Mouse (Mus musculus): Measurements from ENCODE around the gene Olfr31.

Gene Olfr31

DNA sequence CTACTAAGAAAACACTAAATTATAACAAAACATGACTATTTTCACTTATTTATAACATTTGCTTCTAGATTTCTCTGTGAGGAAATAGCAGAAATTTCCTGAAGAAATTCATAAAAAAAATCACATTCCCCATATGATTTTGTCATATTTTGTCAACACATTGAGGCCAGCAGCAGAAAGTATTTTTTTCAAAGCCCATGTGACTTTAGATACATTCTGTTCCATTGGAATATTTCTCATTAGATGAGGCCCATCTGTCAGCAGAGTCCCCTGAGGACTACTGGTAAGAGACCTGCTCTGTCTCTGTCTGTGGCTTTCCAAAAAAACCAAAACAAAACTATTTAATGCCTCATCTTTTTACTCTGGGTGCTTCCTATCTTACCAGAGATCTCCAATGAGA, at the start of gene Olfr31:
Gene Olfr31 (plus strand): TSS at position 301 of the 400 bp plus-strand sequence.
- in situ Hi-C loops (cut with MboI, MseI) = no loop called here

DNA sequence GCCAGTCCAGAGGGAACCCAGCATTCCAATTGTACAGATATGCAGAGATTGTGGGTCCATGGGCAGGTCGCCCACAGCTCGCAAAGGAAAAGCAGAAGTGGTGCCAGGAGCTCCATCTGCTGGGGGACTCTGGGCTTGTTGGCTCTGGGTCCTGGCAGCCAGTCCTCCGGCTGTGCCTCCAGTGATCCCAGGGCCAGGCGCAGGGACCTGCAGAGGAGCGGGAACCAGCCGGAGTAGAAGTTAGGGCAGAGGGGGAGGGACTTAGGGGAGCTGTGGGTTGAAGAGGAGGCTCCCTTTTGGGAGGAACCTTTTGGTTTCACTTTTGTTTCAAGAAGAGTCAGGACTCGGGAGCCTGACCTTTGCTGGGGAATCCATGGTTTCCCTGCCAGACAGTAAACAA, 28.2 kb upstream of the Olfr31 start:
- in situ Hi-C loops (cut with MboI, MseI) = no loop called here

DNA sequence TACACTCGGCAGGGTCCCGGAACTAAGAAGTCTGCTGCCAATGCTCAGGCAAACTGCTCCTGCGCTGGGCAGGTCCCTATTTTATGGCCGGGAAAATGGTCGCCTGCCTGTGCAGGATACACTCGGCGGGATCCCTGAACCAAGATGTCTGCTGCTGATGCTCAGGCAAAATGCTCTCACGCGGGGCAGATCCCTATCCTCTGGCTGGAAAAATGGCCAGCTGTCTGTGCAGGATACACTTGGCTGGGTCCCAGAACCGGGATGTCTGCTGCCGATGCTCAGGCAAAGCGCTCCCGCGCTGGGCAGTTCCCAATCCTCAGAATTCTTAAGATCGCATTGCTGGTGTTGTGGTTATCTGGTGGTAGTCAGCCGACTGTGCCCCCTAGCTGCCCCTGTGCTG, 13.7 kb upstream of the Olfr31 start:
- in situ Hi-C loops (cut with MboI, MseI) = no loop called here

DNA sequence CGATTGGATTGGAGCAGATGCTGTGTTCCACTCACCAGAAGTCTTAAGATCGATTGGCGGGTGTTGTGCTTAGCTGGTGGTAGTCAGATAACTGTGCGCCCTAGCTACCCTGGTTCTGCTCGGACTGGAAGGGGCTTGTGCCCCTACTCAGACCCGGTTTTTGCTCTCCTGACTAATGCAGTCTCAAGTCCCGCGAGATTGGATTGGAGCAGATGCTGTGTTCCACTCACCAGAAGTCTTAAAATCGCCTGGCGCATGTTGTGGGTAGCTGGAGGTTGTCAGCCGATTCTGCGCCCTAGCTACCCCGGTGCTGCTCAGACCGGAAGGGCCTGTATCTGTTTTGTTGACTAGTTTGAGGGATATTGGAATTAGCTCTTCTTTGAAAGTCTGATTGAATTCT, 13.2 kb upstream of the Olfr31 start:
- in situ Hi-C loops (cut with MboI, MseI) = no loop called here

GRCm38 (mm10) chr14:14345113-14345871, 22.7 kb downstream of the Olfr31 start:
- in situ Hi-C loops (cut with MboI, MseI) = loop anchor here (5.0 kb wide), 1 partner anchor 357 kb away; the partner anchor contains the start of gene Slc4a7

DNA sequence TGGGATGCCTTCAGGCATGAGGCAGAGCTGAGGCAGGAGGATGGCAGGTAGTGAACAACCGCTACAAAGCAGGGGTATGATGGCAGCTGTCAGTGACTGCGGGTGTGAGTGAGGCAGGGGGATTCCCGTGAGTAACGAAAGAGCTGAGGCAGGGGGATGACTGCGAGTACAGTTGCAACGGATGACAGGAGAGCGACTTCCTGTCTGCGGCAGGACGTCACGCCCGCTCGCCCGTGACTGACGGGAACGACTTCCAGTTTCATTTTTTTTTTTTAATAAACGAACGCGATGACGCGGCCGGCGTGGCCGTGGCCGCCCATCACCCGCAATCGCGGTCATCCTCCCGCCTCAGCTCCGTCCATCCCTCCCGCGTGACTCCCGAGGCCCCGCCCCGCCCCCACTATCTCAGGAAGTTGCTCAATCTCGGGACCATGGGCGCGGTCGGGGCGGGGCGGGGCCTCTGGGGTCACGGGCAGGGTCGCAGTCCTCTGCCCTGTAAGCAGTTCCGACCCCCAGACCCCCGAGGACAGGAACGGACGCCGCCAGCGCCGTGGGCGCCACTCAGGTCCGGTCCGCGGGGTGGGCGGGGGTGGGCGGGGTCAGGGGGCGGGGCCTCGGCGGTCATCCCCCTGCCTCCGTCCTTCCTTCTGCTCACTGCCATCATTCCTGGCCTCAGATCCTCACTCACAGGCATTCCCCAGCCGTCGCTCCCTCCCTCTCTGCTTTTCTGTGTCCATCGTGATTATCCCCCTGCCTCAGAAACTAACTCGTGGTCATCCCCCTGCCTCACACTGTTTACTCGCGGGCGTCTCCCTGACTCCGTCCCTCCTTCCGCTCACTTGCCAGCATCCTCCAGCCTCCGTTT, 23.6 kb downstream of the Olfr31 start, which contains the start of gene Il3ra:
Gene Il3ra (plus strand): TSS at position 328 of the 865 bp plus-strand sequence.
- in situ Hi-C loops (cut with MboI, MseI) = loop anchor here (5.0 kb wide), 1 partner anchor 356 kb away; the partner anchor contains the start of gene Slc4a7

GRCm38 (mm10) chr14:14346813-14347100, 24.1 kb downstream of the Olfr31 start:
- in situ Hi-C loops (cut with MboI, MseI) = loop anchor here (5.0 kb wide), 1 partner anchor 356 kb away; the partner anchor contains the start of gene Slc4a7

DNA sequence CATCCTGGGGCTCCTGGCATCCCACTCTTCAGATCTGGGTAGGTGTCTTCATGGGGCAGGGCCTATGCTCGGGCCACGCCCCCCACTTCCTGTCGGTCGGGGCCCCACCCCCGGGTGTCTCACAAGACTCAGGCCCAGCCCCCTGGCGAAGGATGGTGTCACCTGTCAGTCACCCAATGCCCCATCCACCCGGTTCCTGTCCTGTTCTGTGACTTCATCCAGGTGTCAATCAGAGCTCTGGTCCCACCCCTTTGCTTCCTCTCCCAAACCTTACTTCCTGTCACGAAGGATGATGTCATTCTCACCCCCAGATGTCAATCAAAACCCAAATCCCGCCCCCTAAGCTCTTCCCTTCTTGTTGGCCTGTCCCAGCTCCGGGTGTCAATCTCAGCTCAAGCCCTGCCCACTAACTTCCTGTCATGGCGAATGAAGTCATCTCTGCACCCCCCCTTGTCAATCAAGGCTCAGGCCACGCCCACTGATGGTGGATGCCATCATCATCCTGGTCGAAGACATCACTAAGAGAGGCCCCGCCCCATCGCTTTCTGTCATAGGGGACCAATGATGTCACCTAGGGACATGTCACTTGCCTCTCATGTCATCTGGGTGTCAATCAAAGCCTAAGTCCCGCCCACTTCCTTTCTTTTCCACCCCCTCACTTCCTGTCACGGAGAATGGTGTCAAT, 24.7 kb downstream of the Olfr31 start:
- in situ Hi-C loops (cut with MboI, MseI) = loop anchor here (5.0 kb wide), 1 partner anchor 355 kb away; the partner anchor contains the start of gene Slc4a7

DNA sequence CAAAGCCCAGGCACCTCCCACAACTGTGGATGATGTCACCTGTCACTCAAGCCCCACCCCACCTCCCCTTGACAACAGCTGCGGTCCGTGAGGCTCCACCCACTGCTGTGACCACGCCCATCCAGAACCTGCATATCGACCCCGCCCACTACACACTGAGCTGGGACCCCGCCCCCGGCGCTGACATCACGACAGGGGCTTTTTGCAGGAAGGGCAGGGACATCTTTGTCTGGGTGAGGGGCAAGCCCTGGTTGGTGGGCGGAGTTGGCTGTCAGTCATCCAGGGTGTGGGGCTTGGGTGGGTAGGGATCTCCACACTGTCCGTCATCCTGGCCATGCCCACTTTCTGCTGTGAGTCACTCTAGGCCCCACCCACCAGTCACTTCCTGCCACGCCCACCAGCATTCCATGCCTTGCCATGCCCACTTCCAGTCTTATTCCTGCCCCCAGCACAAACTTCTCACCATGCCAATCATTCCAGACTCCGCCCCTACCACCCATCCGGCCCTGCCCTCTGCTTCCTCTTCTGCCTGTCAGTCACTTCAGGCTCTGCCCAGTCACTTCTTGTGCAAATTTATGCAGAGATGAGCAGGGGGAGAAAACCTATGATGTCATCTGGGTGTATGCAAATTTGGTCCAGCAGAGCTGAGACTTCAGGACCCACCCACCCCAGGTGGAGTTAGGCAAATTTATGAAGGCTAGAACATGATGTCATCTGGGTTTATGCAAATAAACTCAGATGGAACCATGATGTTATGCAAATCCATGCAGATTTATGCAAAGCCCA, 25.4 kb downstream of the Olfr31 start:
- in situ Hi-C loops (cut with MboI, MseI) = loop anchor here (5.0 kb wide), 1 partner anchor 354 kb away; the partner anchor contains the start of gene Slc4a7

DNA sequence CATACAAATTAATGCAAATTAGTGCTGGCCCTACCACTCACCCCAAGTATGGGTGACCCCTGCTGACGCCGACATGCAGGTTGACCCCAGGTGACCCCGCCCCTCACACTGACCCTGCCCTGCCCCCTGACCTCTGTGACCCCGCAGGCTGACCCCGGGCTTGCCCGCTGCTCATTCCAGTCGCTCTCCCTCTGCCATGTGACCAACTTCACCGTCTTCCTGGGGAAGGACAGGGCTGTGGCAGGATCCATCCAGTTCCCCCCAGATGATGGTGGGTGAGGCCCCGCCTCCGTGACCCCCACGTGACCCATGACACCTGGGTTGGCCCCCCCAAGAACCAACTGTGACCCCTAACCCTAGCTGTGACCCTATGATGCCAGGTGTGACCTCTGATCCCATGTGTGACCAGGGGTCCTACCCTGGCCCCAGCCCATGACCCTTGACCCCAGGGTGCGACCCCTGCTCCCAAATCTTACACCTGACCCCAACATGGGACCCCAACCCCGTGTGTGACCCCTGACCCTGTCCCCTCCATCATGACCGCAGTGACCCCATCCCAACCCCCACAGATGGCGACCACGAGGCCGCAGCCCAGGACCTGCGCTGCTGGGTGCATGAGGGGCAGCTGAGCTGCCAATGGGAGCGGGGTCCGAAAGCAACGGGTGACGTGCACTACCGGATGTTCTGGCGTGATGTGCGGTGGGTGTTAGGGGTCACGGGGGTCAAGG, 26.2 kb downstream of the Olfr31 start:
- in situ Hi-C loops (cut with MboI, MseI) = loop anchor here (5.0 kb wide), 1 partner anchor 353 kb away; the partner anchor contains the start of gene Slc4a7

DNA sequence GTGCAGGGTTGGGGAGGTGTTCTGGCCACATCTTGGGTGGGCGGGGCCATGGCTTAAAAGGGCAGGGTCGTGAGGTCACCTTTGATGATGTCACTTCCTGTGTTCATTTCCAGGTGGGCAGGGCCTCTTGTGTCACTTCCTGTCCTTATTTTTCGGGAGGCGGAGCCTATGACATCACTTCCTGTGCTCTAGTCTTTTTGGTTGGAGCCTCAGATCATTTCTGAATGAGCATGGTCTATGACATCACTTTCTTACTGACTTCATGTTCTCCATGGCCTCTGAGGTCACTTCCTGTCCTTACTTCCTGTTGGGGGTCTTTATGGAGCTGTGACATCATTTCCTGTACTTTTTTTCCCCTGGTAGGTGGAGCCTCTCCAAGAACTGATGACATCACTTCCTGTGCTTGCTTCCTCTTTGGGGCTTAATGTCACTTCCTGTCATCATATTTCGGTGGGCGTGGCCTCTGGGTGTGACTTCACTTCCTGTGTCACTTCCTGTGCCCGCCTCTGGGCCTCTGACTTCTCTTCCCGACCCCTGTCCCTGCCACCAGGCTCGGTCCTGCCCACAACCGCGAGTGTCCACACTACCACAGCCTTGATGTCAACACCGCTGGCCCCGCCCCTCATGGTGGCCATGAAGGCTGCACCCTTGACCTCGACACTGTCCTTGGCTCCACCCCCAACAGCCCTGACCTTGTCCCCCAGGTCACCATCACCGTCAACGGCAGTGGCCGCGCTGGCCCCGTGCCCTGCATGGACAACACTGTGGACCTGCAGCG, 27.0 kb downstream of the Olfr31 start:
- in situ Hi-C loops (cut with MboI, MseI) = loop anchor here (5.0 kb wide), 1 partner anchor 353 kb away; the partner anchor contains the start of gene Slc4a7

DNA sequence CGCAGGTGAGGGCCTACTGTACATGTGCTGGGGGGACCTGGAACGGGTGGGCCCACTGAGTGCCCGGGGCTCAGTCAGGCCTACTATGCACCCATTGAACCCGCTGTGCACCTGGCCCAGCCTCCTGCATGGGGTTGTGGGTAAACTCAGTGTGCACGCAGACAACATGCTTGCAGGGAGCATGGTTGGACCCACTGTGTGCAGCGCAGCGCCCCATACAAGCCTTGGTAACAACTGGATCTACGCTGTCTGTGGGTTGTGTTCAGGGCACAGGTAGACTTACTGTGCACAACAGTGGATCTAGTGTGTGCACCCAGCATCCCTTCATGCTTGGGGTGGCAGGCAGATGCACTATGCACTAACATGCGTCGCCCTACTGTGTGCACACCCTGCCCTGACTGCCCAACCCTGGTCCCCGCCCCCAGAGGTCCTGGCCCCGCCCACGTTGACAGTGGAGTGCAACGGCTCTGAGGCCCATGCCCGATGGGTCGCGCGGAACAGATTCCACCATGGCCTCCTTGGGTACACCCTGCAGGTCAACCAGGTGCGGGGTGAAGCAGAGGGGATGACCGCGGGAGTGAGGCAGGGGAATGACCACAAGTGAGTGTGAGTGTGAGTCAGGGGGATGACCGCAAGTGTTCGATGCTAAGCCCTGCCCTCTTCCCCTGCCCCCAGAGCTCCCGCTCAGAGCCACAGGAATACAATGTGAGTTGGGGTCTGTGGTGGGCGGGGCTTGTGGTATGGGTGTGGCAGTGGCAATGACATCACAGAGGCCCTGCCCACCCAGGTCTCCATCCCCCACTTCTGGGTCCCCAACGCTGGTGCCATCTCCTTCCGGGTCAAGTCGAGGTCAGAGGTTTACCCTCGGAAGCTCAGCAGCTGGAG, 27.9 kb downstream of the Olfr31 start:
- in situ Hi-C loops (cut with MboI, MseI) = no loop called here

DNA sequence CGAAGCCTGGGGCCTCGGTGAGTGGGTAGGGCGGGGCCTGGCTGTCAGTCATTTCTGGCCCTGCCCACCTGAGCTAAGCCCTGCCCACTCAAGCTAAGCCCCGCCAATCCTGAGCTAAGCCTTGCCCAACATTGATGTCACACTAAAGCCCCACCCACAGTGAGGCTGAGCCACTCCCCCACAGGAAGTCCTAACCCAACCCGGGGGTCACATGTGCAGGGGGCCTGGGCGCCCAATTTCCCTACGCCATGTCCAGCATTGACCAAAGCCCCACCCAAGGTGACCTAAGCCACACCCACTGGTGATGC, 28.5 kb downstream of the Olfr31 start:
- in situ Hi-C loops (cut with MboI, MseI) = no loop called here

DNA sequence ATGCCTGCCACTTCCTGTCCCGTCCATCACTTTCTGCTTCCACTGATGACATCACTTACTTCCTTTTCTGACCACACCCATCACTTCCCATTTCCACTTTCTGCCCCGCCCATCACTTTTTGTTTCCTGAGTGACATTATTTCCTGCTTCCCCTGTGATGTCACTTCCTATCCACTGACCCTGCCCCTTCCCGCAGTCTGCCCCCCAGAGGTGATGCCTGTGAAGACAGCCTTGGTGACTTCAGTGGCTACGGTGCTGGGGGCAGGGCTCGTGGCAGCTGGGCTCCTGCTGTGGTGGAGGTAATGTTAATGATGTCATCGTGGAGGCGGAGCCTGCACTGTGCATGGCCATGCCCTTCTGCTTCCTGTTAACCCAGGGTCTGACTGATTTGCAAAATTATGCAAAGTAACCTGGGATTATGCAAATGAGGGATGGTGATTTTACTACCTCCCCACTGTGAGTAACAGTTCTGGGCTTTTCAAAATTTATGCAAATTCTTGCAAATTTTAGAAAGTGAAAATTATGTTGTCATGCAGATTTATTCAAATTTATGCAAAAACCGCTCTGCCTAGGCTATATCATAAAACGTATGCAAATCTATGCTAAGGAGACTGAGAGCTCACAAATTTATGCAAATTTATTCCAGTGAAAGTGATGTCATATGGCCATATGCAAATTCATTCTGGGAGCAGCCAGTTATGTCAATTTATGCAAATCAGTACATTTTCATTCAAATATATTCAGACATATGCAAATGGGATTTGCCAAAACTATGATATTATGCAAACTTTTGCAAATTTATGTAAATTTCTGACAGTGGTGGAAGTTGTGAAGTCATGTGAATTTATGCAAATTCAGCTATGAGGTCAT, 29.3 kb downstream of the Olfr31 start:
- in situ Hi-C loops (cut with MboI, MseI) = no loop called here

DNA sequence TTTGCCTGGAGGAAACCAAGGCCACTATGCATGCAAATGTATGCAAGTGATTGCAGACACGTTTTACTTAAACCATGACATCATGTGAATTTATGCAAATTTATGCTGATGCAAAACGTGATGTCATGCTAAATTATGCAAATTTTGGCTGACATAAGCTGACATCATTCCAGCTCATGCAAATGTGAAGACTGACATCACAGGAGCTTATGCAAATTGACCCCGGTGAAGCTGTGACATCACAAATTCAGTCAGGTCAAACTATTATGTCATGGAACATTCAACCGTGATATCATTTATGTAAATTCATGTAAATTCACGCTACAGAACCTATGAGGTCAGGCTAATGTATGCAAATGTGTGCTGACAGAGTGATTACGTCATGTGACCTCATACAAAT, 30.0 kb downstream of the Olfr31 start:
- in situ Hi-C loops (cut with MboI, MseI) = no loop called here

DNA sequence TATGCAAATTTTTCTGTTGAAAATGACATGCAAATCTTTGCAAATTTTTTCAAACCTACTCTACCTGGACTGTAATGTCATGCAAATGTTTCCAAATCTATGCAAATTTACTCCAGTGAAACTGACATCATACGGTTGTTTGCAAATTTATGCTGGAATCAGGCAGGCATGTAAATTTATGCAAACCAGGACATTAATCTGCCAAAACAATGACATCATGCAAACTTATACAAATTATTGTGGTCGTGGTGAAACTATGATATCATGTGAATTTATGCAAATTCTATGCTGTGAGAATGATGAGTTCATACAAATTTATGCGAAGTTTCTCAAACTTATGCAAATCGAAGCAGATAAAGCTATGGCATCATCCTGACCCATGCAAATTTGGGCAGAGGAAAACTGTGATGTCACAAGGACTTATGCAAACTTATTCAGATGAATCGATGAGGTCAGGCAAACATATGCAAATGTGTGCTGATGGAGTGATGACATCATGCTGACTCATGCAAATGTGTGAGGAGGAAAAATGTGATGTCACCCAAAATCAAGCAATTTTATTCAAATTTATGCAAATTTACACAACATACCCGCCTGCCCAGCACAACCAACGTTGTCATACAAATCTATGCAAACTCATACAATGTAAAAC, 30.6 kb downstream of the Olfr31 start:
- in situ Hi-C loops (cut with MboI, MseI) = no loop called here

All from T-helper 2 cell (primary cell).